In the genomic region with DNA sequence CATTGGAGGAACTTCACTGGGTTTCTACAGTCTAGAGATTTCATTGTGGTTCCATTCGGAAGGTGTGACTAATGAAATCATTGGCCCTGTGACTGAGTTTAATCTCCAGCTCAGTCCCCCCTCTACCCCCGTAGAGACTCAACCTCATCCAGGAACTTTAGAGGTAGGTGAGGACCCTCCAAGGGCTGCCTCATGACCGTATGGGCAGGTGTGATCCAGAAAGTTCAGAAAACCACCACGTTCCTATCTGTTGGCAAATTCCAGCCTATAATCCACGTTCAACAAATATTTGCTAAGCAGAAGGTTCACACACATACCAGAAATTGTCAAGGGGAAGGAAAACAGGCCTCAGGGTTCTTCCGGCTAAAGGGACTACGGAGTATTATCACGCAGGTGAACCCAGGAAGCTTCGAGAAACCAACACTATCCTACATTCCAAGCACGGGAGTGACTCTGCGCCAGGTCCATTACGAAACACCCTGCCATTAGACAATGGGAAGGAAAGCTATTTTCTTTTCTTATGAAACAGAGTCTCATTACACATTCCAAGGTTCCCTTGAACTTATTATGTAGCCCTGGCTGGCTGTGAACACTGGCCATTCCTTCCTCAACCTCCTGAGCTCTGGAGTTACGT, we compare ENCODE assay signal across 20 mouse cellular contexts. TPM values are rescaled to one million over a fixed set of nuclear protein-coding genes. Genes with fewer than 3 reads are reported as not detected.
DNase-seq lines count a peak whose midpoint lies in the region; ATAC-seq and TF ChIP-seq lines count a peak whose summit lies in the region.
"Had no signal": no experiment of that assay in that cellular context is flagged by ENCODE, and none has a peak within 500 bp of the region (broad histone marks: within the 10 kb centered on the region; RNA-seq: fewer than 3 reads in every experiment).

No protein-coding gene starts in this region.

- TF ChIP-seq EP300 in liver, postnatal 0 days (IDR thresholded peaks at IDR 0.05; ENCODE audit: low read depth), result no peak

- peaks cover 9% of the 10 kb centered on the region for H3K4me1 ChIP-seq in liver, adult 2 months (ENCODE audit: control insufficient read depth, insufficient read depth, low read length)
- H3K4me1 ChIP-seq in liver, postnatal 0 days (ENCODE audit: insufficient read depth), result peaks cover 15% of the 10 kb centered on the region
- H3K4me1 ChIP-seq in lung, embryonic 14.5 days (ENCODE audit: insufficient read depth), result no peaks in the 10 kb centered on the region

- DNase-seq in liver, adult 2 months (ENCODE audit: extremely low read depth, low read depth, low spot score), result peak; percentile 64
- no peak for DNase-seq in liver, postnatal 0 days
- no peak for DNase-seq in lung, embryonic 14.5 days
- DNase-seq in lung, postnatal 36 days, result peak; percentile 80
- no peak for DNase-seq in urinary bladder, adult 2 months (ENCODE audit: low spot score)
- no peak for DNase-seq in kidney, postnatal 4 days
- DNase-seq in thymus, postnatal 4 days, result no peak
- DNase-seq: adrenal gland, adult 8-10 months; cerebellum, adult 9-10 months; heart, adult 11 months; heart, postnatal 36 days; kidney, adult 2 months; kidney, postnatal 10 days; left cerebral cortex, postnatal 4 days; liver; thymus, postnatal 25 days had no signal

- no peak overlapping the region for H3K4me2 ChIP-seq in liver, postnatal 0 days (ENCODE audit: low read depth, low read length)
- no peak overlapping the region for H3K4me2 ChIP-seq in lung, embryonic 14.5 days
- H3K4me2 ChIP-seq: forebrain, embryonic 12.5 days; hindbrain, embryonic 15.5 days had no signal

- H3K79me2 ChIP-seq in liver, adult 2 months (ENCODE audit: control insufficient read depth, insufficient read depth, low read length), result no peaks in the 10 kb centered on the region

- 49% methylated on average over 13 of the region's 13 CpGs for WGBS in liver, adult 2 months
- 62% methylated on average over 13 of the region's 13 CpGs for WGBS in liver, postnatal 0 days (ENCODE audit: insufficient replicate concordance)
- WGBS in lung, embryonic 14.5 days, result 67% methylated on average over 13 of the region's 13 CpGs

- H3K27me3 ChIP-seq in liver, adult 2 months (ENCODE audit: control insufficient read depth, insufficient read depth, low read length), result no peaks in the 10 kb centered on the region
- peaks cover 14% of the 10 kb centered on the region for H3K27me3 ChIP-seq in liver, postnatal 0 days (ENCODE audit: insufficient read depth, low read length)
- H3K27me3 ChIP-seq in lung, embryonic 14.5 days (ENCODE audit: insufficient read depth, low read length), result no peaks in the 10 kb centered on the region
- H3K27me3 ChIP-seq: hindbrain, embryonic 15.5 days had no signal

- no peak overlapping the region for H3K9ac ChIP-seq in liver, adult 2 months (ENCODE audit: low read depth, low read length)
- H3K9ac ChIP-seq in liver, postnatal 0 days (replicated peaks), result no peak overlapping the region
- H3K9ac ChIP-seq in lung, embryonic 14.5 days, result no peak overlapping the region
- H3K9ac ChIP-seq: forebrain, embryonic 12.5 days; hindbrain, embryonic 15.5 days had no signal

- ATAC-seq in liver, postnatal 0 days, result no peak
- no peak for ATAC-seq in lung, embryonic 14.5 days (ENCODE audit: insufficient read depth)

- no peak overlapping the region for H3K27ac ChIP-seq in liver, adult 2 months (replicated peaks; ENCODE audit: insufficient read depth, low read depth, low read length)
- no peak overlapping the region for H3K27ac ChIP-seq in liver, postnatal 0 days (ENCODE audit: low read depth)
- H3K27ac ChIP-seq in lung, embryonic 14.5 days (ENCODE audit: low read depth), result peak overlapping the region; percentile 58
- H3K27ac ChIP-seq: forebrain, embryonic 12.5 days; hindbrain, embryonic 15.5 days; macrophage; midbrain, embryonic 10.5 days had no signal

- TF ChIP-seq POLR2A in liver, adult 2 months (IDR thresholded peaks at IDR 0.05; ENCODE audit: extremely low read depth, insufficient read depth, low read length), result no peak

- TF ChIP-seq CTCF in liver, adult 2 months (IDR thresholded peaks at IDR 0.05; ENCODE audit: low read depth, low read length), result no peak
- no peak for TF ChIP-seq CTCF in liver, postnatal 0 days (IDR thresholded peaks at IDR 0.05; ENCODE audit: low read depth)
- TF ChIP-seq CTCF in lung, embryonic 14.5 days (IDR thresholded peaks at IDR 0.05; ENCODE audit: low read depth), result no peak

- H3K9me3 ChIP-seq in liver, postnatal 0 days (ENCODE audit: low read length), result no peaks in the 10 kb centered on the region
- H3K9me3 ChIP-seq in lung, embryonic 14.5 days (ENCODE audit: low read depth, low read length), result no peaks in the 10 kb centered on the region
- H3K9me3 ChIP-seq: forebrain, embryonic 12.5 days; hindbrain, embryonic 15.5 days; midbrain, embryonic 10.5 days had no signal

- H3K36me3 ChIP-seq in liver, adult 2 months (ENCODE audit: control insufficient read depth, insufficient read depth, low read length), result no peaks in the 10 kb centered on the region
- no peaks in the 10 kb centered on the region for H3K36me3 ChIP-seq in liver, postnatal 0 days (replicated peaks; ENCODE audit: insufficient read depth, low read length)
- H3K36me3 ChIP-seq in lung, embryonic 14.5 days (ENCODE audit: insufficient read depth), result no peaks in the 10 kb centered on the region
- H3K36me3 ChIP-seq: forebrain, embryonic 12.5 days; hindbrain, embryonic 15.5 days; midbrain, embryonic 10.5 days had no signal

- no peak overlapping the region for H3K4me3 ChIP-seq in liver, adult 2 months (ENCODE audit: insufficient read depth, low read depth, low read length)
- no peak overlapping the region for H3K4me3 ChIP-seq in liver, postnatal 0 days (ENCODE audit: low read depth, low read length)
- no peak overlapping the region for H3K4me3 ChIP-seq in lung, embryonic 14.5 days (ENCODE audit: low read depth, low read length)
- H3K4me3 ChIP-seq: forebrain, embryonic 12.5 days; hindbrain, embryonic 15.5 days; midbrain, embryonic 10.5 days had no signal

RNA-seq across cellular contexts. Expression of a gene that starts 3.3 kb away (rescaled TPM):
- total RNA-seq in liver, adult 2 months (2014; rRNA removed), result 3.0 and 3.5 TPM in 2 replicates
- polyA plus RNA-seq in liver, adult 2 months (2012; rRNA removed), result 2.8 and 3.4 TPM in 2 replicates
- 7.3 and 10.3 TPM in 2 replicates for polyA plus RNA-seq in liver, postnatal 0 days (2015; fragmentation: Nextera tagmentation; extraction: Ambion mirVana)
- 5.1 and 7.3 TPM in 2 replicates for polyA plus RNA-seq in lung, embryonic 14.5 days (2014; fragmentation: Nextera tagmentation; extraction: Ambion mirVana)
- polyA plus RNA-seq in urinary bladder, adult 2 months (2012; rRNA removed), result 3.5 and 4.3 TPM in 2 replicates

RNA-seq across cellular contexts. Expression of a gene that starts 22.8 kb away (rescaled TPM):
- total RNA-seq in liver, adult 2 months (2014; rRNA removed), result 28.0 and 32.2 TPM in 2 replicates
- polyA plus RNA-seq in liver, adult 2 months (2012; rRNA removed), result 17.0 and 20.9 TPM in 2 replicates
- 115 and 128 TPM in 2 replicates for polyA plus RNA-seq in liver, postnatal 0 days (2015; fragmentation: Nextera tagmentation; extraction: Ambion mirVana)
- polyA plus RNA-seq in lung, embryonic 14.5 days (2014; fragmentation: Nextera tagmentation; extraction: Ambion mirVana), result 563 and 575 TPM in 2 replicates
- polyA plus RNA-seq in urinary bladder, adult 2 months (2012; rRNA removed), result 30.8 and 37.6 TPM in 2 replicates

Comparison
In these comparisons a context has a peak if more than half of its experiments do, and no peak if none do; other contexts are left out.
1. DNase-seq: peak in liver, adult 2 months (single experiment) and lung, postnatal 36 days (single experiment); none in liver, postnatal 0 days (single experiment), lung, embryonic 14.5 days (single experiment), urinary bladder, adult 2 months (single experiment), kidney, postnatal 4 days (0 of 2) and thymus, postnatal 4 days (single experiment).